Mouse (Mus musculus): ENCODE measurements at regions not wholly inside any gene's neighbourhood (a gene's known extent, or its start where the extent isn't known, plus 50 kb on each side); places are given as distances from the start of the nearest gene placed in this dataset.

GRCm38 (mm10) chr5:4335683-4336082, 143.5 kb downstream of the Mterf1b start:
- TF ChIP-seq HCFC1 (IDR thresholded peaks at IDR 0.05; ENCODE audit: borderline replicate concordance, insufficient read depth, low read length) = no peak
- TF ChIP-seq ZC3H11A (IDR thresholded peaks at IDR 0.05; ENCODE audit: borderline replicate concordance, low read depth, low read length) = no peak
- TF ChIP-seq ZNF384 (IDR thresholded peaks at IDR 0.05; ENCODE audit: low read depth, low read length) = no peak
- no peak for TF ChIP-seq MAFK (IDR thresholded peaks at IDR 0.05; ENCODE audit: insufficient read depth, low read depth, low read length)
